Mouse (Mus musculus): ENCODE results near the gene Dnajc12. TPM values are rescaled to one million over a fixed set of nuclear protein-coding genes. Genes with fewer than 3 reads are reported as not detected.
"Not testable (repeated sequence)": the region's sequence is repeated elsewhere in the genome, so short reads cannot be mapped to it uniquely, and the experiment has no call there.

Gene Dnajc12
- total RNA-seq, 2 experiments from 2014 or later, result 7.3 to 9.3 TPM

GRCm38 (mm10) chr10:63431221-63431736, 49.0 kb downstream of the Dnajc12 start:
- DNase-seq, result no peak

GRCm38 (mm10) chr10:63432099-63432498, 49.9 kb downstream of the Dnajc12 start:
- DNase-seq, result no peak

- no peak for DNase-seq
These were observed 50.6 kb downstream of the Dnajc12 start for GRCm38 (mm10) chr10:63432887-63433286.

- no peak for DNase-seq
These were observed 56.6 kb downstream of the Dnajc12 start for GRCm38 (mm10) chr10:63438736-63439262.

GRCm38 (mm10) chr10:63439694-63440228, 57.5 kb downstream of the Dnajc12 start:
- no peak for DNase-seq

- DNase-seq, result not testable (repeated sequence)
These were observed 62.6 kb downstream of the Dnajc12 start for GRCm38 (mm10) chr10:63444602-63445387.

- no peak for DNase-seq
These were observed 71.7 kb downstream of the Dnajc12 start for GRCm38 (mm10) chr10:63453926-63454325.

GRCm38 (mm10) chr10:63455110-63455878, 73.1 kb downstream of the Dnajc12 start:
- DNase-seq, result no peak

- DNase-seq, result no peak
These were observed 75.3 kb downstream of the Dnajc12 start for GRCm38 (mm10) chr10:63457292-63458128.

Other genes with a start within 250 kb of the Dnajc12 start
- gene Mypn, start 178.5 kb upstream of the Dnajc12 start, total RNA-seq (2021), result 100 to 1,000 TPM; 230 to 232 TPM
- 10 to 100 TPM; 22.6 to 32.1 TPM for gene Herc4, start 138.6 kb upstream of the Dnajc12 start, total RNA-seq (2021)
- gene Sirt1, start 739 bp upstream of the Dnajc12 start, total RNA-seq (2021), result 1 to 10 TPM; 7.0 to 8.3 TPM
- not detected for gene Gm7075, start 39.3 kb downstream of the Dnajc12 start, total RNA-seq (2021)
- gene Ctnna3, start 47.7 kb downstream of the Dnajc12 start, total RNA-seq (2021), result 10 to 100 TPM; 23.0 to 24.9 TPM